Mouse (Mus musculus): ENCODE measurements at regions not wholly inside any gene's neighbourhood (a gene's known extent, or its start where the extent isn't known, plus 50 kb on each side); places are given as distances from the start of the nearest gene placed in this dataset.

DNA sequence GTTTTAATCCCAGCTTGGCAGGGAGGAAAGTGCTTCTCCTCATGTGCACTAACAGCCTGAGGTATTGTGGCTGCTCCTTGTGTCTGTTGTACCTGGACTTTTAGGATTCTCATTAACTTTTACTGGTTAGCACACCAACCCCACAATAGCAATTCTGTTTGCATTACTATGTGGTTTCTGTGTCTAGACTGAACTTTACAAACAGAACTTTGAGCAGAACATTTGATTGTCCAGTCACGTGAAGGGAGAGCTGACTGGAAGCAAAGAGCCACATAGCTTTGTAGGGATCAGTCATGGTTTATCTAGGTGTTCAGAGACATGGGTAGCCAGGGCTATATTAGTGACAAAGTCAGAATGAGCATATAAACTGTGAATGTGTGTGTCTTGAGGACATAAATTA, 58.3 kb upstream of the Cxcl14 start:
- TF ChIP-seq CTCF (IDR thresholded peaks at IDR 0.05; ENCODE audit: control insufficient read depth, insufficient read depth, low read length) (no peak), POLR2A (IDR thresholded peaks at IDR 0.05; ENCODE audit: borderline replicate concordance, control insufficient read depth, low read depth, low read length) (no peak)
